Mouse (Mus musculus): ENCODE data around the gene Grin2a.
A peak's percentile ranks its signal among the peaks of the same experiment; 100 is the strongest.

Grin2a gene

DNA sequence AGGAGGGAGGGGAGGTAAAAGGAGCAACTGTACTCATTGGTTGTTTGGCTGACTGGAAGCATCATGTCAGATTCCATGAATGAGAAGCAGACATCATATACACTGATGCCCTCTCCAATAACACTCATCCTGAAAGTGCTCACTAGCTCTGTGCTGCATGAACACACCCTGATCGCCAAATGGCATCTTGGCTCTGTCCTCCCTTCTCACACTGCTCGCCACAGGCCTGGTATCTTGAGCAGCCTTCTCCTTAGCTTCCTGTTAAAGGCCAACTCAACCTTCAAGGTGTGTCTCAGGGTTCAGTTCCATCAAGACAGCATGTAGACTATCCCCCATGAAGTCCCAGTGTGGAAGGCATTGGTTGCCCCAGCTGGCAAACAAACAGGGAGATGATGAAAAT is 137.6 kb downstream of the Grin2a start:
- no peak for DNase-seq

DNA sequence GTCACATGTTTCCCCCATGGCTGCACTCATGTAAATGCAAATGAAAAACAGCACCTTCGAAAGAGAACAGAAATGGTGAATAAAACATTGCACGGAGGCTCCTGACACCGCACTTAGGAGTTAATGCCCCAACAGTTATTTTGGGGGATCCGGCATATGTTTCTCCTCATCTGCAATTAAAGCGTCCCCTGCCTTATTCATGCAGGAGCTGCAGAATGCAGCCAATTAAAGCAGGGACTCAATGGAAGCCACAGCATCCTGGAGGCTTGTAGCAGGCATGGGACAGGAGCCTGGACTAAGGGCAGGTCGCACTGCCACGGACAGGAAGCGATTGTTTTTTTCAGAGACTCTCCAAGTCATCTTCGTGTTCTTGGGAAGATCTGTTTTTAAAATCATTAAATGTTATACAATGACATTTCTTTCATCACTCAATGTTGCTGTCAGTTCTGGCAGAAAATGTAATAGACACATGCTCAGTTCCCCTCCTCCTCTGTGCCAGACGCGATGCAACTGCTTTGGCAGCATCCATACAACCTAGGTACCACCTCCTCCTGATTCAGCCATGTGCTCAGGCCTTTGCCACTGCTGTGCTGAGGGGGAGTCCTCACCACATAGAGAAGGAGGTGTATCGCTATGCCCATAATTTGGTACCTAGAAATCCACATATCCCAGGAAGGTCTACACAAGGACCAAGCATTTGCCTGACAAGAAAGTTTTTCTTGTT is 143.9 kb downstream of the Grin2a start:
- DNase-seq: peak; percentile 86

- no peak for DNase-seq
Observed at GRCm38 (mm10) chr16:9841496-9841895, 153.9 kb downstream of the Grin2a start.

DNA sequence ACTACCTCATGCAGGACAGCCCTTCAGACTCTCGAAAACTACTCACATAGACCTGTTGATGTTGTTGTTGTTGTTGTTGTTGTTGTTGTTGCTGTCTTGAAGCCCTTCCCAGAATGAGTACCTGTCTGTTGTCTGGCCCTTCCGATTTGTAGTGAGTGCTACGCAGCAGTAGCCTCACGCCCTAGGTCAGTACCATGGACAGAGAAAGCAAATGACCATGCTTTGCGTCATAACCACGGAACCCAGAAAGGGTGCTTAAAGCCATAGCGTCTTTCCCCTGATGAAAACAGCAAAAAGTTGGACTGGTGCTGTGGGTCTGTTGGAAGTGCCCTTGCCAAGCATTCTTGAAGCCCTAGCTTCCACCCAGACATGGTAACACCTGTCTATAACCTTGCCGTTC is 158.8 kb downstream of the Grin2a start:
- DNase-seq: no peak

DNA sequence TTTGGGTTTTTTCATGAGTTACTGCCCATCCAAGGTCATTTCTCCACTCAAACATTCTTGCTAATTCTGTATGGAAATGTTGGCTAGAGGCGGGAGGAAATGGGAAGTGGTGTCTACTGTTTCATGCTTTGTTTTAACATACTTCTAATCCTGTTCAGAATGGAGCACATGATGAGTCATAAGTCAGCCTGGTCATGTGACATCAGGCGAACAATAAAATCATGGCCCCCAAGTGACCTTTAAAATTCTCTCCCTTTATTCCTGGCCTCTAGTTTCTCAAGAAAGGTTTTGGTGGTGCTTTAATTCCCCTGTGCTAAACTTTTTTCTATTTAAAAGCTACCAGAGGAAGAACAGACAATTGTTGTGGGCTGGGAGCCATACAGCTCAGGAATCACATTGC is 161.1 kb downstream of the Grin2a start:
- no peak for DNase-seq

DNA sequence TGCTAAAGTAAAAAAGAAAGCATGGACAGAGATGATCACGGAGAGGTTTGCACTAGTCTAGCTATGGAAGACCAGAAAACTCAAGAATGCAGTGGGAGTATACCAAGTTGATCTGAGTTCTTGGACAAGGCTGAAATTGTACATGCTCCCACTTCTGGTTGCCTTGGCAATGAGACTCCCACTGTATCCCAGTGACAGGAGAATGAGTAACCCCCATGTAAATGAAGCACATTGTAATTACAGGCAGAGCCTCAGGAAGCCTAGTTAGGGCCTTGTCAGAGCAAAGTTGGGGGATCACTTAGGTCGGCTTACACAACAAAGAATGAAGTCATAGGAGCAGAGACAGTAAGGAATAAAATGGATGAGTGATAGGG is 170.3 kb downstream of the Grin2a start:
- DNase-seq: no peak

GRCm38 (mm10) chr16:9824436-9825109 is 170.8 kb downstream of the Grin2a start:
- no peak for DNase-seq

GRCm38 (mm10) chr16:9823686-9824085 is 171.7 kb downstream of the Grin2a start:
- no peak for DNase-seq

- DNase-seq: no peak
Observed at GRCm38 (mm10) chr16:9819508-9819907, 175.9 kb downstream of the Grin2a start.

GRCm38 (mm10) chr16:9801338-9801737 is 194.0 kb downstream of the Grin2a start:
- DNase-seq: peak; percentile 80

DNA sequence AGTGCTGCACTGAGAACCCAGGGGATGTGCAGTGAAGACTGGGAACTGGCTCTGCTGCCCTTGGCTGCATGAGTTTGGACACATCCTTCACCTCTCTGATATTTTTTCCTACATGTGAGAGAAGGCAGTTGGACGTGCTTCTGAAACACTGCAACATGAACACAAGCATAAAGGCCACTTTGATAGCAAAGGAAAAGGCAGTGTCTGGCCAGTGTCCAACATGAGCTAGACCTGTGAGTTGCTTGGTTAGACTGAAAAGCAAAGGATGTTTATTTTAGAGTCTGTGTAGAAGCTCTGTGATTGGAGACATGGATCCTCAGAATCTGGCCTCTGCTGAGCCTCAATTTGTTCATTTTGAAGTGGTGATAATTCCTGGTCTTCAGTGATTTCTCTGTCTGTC is 195.1 kb downstream of the Grin2a start:
- no peak for DNase-seq

DNA sequence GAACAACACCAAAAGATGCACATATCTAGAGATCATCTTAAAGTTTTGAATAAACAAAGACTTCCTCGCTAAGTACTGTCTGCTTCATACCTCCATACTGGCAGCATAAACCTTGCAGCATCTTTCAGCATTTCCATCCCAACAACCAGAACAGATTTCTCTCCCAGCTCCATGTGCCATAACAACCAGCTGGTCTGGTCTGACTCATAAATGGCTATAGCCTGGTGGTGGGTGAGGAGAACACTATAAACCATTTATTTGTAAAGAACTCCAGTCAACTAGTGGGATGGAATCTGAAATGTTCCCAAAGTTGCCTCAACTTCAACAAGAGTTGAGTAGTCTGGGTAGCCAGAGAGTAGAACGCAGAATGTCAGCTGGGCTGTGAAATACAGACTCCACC is 202.4 kb downstream of the Grin2a start:
- DNase-seq: peak; percentile 82

GRCm38 (mm10) chr16:9786261-9786660 is 209.1 kb downstream of the Grin2a start:
- no peak for DNase-seq

- DNase-seq: peak; percentile 85
Observed at GRCm38 (mm10) chr16:9785821-9786220, 209.5 kb downstream of the Grin2a start.

- no peak for DNase-seq
Observed at GRCm38 (mm10) chr16:9768981-9769380, 226.4 kb downstream of the Grin2a start.

- peak; percentile 88 for DNase-seq
Observed at GRCm38 (mm10) chr16:9768356-9768755, 227.0 kb downstream of the Grin2a start.

DNA sequence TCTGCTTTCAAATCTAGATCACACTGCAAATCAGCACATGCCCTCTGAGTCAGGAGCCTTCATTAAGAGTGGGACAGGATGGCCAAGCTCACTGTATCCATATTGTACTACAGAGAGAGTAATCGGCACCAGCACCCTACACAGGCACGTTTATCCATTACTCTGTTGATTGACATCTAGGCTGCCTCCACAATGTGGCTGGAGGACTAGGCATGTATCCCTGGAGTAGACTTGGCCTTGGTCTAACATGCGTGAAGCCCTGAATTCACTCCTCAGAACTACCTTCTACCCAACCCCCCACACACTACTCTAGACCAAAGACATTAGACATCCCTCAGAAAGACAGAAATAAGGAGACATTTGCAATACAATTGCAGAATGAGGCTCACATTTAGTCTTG is 227.4 kb downstream of the Grin2a start:
- DNase-seq: no peak

GRCm38 (mm10) chr16:9764086-9764485 is 231.3 kb downstream of the Grin2a start:
- DNase-seq: no peak

DNA sequence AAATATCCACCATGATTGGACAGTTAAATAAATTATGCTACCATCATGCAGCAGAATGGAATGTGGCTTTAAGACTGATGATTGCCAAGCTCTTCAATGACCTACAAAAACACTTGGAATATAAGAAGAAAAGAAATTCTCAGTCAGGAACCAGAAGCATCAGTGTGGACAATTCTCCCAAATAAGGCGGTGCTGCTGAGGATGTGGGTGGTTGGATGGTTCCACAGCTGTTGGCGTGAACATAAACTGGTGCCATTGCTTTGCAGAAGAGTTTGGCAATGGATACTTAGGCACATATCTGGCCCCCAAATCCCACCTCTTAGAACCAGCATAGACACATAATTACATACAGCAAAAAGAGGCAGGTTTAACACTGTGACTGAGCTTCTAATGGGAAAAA is 235.0 kb downstream of the Grin2a start:
- no peak for DNase-seq

GRCm38 (mm10) chr16:9756849-9757248 is 238.5 kb downstream of the Grin2a start:
- no peak for DNase-seq

DNA sequence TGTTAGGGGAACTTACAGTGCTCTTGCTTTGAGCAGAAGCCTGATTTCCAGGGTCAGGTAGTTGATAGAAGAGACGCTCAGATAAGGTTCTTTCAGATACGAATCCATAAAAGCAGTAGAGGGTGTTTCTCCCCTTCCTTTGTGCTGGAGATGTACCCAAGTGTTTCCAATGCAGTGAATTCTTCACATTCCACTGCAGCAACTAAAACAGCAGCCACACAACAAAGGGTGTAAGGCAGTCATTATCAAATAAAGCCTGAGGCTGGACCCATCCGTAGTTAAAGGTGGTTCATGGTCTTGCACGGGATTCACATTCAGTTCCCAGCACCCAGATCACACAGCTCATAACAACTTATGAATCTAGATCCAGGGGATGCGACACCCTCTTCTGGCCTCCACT is 241.3 kb downstream of the Grin2a start:
- no peak for DNase-seq

GRCm38 (mm10) chr16:9753045-9753444 is 242.3 kb downstream of the Grin2a start:
- peak; percentile 64 for DNase-seq

DNA sequence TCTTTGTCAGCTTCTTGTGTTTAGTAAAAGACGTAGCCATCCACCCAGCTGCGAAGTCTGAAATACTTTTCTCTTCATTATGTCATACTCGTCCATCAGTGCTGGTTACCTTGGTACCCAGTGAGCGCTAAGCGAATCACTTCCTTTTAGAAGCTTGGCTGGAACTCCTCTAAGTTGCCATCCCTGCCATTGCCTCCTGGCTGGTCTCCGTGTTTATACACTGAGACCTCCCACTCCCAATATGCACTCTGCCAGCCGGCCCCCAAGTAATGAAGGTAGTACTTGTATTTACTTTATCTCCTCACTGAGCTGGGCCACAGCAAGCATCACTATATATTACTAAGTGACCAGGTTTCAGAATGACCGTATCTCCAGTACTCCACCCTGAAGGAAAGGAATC is 242.8 kb downstream of the Grin2a start:
- peak; percentile 49 for DNase-seq

DNA sequence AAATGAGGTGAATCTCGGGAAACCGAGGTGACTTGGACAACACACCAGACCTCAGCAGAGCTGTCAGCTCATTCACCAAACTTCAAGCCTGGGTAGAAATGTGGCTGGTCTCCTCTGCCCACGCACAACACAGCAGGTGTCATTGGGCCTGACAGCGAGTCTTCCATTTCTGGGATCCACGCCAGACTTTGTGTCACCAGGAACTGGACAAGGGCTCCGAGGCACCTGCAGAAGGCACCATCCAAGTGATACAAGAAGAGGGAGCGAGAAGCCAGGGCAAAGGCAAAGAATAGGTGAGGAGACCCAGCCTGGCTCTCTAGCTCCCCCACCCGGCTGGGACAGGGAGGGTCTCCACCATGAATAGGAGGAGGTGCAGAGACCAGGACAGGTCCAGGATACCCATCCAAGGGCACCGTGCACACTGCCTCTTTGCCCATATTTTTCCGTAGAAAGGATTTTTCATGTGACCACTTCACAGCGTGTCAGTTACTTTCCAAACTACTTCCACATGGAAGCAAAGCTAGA is 244.3 kb downstream of the Grin2a start:
- DNase-seq: peak; percentile 33

- no peak for DNase-seq
Observed at GRCm38 (mm10) chr16:9749661-9750060, 245.7 kb downstream of the Grin2a start.
